Mouse (Mus musculus): ENCODE results near the gene Mtor. TPM values are rescaled to one million over a fixed set of nuclear protein-coding genes. Genes with fewer than 3 reads are reported as not detected.

Gene Mtor
- 24.0 TPM for polyA plus RNA-seq (2017; shearing (Covaris generic))

GRCm38 (mm10) chr4:148448179-148448852, at the start of gene Mtor:
Gene Mtor (plus strand): TSS chr4:148448611.

GRCm38 (mm10) chr4:148444250-148444967, 4.0 kb upstream of the Mtor start, which contains the start of gene Ubiad1:
Gene Ubiad1 (minus strand): TSS chr4:148444771.

GRCm38 (mm10) chr4:148500410-148500867, 52.0 kb downstream of the Mtor start, which contains the start of gene Angptl7:
Gene Angptl7 (minus strand): TSS chr4:148500460.

DNA sequence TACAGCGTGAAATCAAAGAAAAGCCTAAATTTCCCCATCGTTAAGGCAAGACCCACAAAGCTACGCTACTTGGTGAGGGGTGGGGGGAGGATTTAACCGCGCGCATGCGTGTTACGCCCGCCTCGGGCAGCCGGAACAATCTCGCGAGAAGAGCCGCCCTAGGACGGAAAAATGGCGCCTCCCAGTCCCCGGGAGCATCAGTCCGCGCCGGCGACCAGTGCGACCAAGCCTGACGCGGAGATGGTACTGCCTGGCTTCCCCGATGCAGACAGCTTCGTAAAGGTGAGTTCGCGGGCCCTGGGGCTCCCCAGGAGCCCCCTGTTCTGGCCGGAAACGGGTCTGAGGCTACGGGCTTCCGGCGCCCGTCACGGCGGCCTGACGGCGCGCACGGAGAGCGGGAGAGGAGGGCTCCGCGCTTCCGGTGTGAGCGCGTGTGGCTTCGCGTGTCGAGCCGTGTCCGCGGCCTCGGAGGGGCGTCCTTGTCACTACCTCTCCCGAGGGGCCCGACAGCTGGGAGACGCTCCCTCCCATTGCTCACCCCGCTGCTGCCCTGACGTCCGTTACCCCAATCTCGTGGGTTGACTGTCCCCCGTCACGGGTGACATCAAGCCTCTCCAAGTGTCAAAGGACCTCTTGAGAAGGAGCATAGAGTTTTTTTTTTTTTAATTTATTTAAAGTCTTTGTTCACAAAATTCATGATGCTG, 110.0 kb downstream of the Mtor start, which contains the start of gene Exosc10:
TSS of gene Exosc10 (plus strand) at position 133 of the 704 bp plus-strand sequence.

GRCm38 (mm10) chr4:148591171-148591630, 142.8 kb downstream of the Mtor start, which contains the start of gene Srm:
Gene Srm (plus strand): TSS chr4:148591503.

GRCm38 (mm10) chr4:148602357-148603120, 154.1 kb downstream of the Mtor start, which contains the start of gene Masp2:
Gene Masp2 (plus strand): TSS chr4:148602554.

Other genes starting within 250 kb of the Mtor start
- not detected for gene Disp3, start 160.6 kb upstream of the Mtor start, polyA plus RNA-seq (2017; shearing (Covaris generic))
- 5.4 TPM for gene Ubiad1, start 3.8 kb upstream of the Mtor start, polyA plus RNA-seq (2017; shearing (Covaris generic))
- not detected for gene Angptl7, start 51.8 kb downstream of the Mtor start, polyA plus RNA-seq (2017; shearing (Covaris generic))
- gene Exosc10, start 109.8 kb downstream of the Mtor start, polyA plus RNA-seq (2017; shearing (Covaris generic)) = 91.0 TPM
- gene Srm, start 142.9 kb downstream of the Mtor start, polyA plus RNA-seq (2017; shearing (Covaris generic)) = 30.4 TPM
- not detected for gene Masp2, start 153.9 kb downstream of the Mtor start, polyA plus RNA-seq (2017; shearing (Covaris generic))
- 260 TPM for gene Tardbp, start 178.4 kb downstream of the Mtor start, polyA plus RNA-seq (2017; shearing (Covaris generic))
- gene Gm572, start 194.7 kb downstream of the Mtor start, polyA plus RNA-seq (2017; shearing (Covaris generic)) = not detected

All from effector memory CD4-positive, alpha-beta T cell, adult 5 months (primary cell).